Mouse (Mus musculus): ENCODE data around the gene Gid8.

The Gid8 gene

GRCm38 (mm10) chr2:180709923-180710272 lies at the start of gene Gid8, which contains the start of gene Dido1:
TSS of gene Gid8 (plus strand) at chr2:180710117.
TSS of gene Dido1 (minus strand) at chr2:180709999.
- TF ChIP-seq GATA4 (IDR thresholded peaks at IDR 0.05; ENCODE audit: insufficient replicate concordance, low read length), result peak; percentile 8; the same call in 1 of the 2 replicates

- no peak for TF ChIP-seq GATA4 (IDR thresholded peaks at IDR 0.05; ENCODE audit: insufficient replicate concordance, low read length)
Measured at GRCm38 (mm10) chr2:180660521-180660920, 49.4 kb upstream of the Gid8 start.

- no peak for TF ChIP-seq GATA4 (IDR thresholded peaks at IDR 0.05; ENCODE audit: insufficient replicate concordance, low read length)
Measured at GRCm38 (mm10) chr2:180662008-180662407, 47.9 kb upstream of the Gid8 start.

- no peak for TF ChIP-seq GATA4 (IDR thresholded peaks at IDR 0.05; ENCODE audit: insufficient replicate concordance, low read length)
Measured at GRCm38 (mm10) chr2:180676706-180677105, 33.2 kb upstream of the Gid8 start.

GRCm38 (mm10) chr2:180678609-180679140 lies 31.2 kb upstream of the Gid8 start:
- TF ChIP-seq GATA4 (IDR thresholded peaks at IDR 0.05; ENCODE audit: insufficient replicate concordance, low read length), result no peak

- TF ChIP-seq GATA4 (IDR thresholded peaks at IDR 0.05; ENCODE audit: insufficient replicate concordance, low read length), result no peak
Measured at GRCm38 (mm10) chr2:180681225-180681624, 28.7 kb upstream of the Gid8 start.

GRCm38 (mm10) chr2:180683524-180683923 lies 26.4 kb upstream of the Gid8 start:
- TF ChIP-seq GATA4 (IDR thresholded peaks at IDR 0.05; ENCODE audit: insufficient replicate concordance, low read length), result no peak

- TF ChIP-seq GATA4 (IDR thresholded peaks at IDR 0.05; ENCODE audit: insufficient replicate concordance, low read length), result no peak
Measured at GRCm38 (mm10) chr2:180684031-180684430, 25.9 kb upstream of the Gid8 start.

GRCm38 (mm10) chr2:180689841-180690240 lies 20.1 kb upstream of the Gid8 start:
- TF ChIP-seq GATA4 (IDR thresholded peaks at IDR 0.05; ENCODE audit: insufficient replicate concordance, low read length), result no peak

- TF ChIP-seq GATA4 (IDR thresholded peaks at IDR 0.05; ENCODE audit: insufficient replicate concordance, low read length), result no peak
Measured at GRCm38 (mm10) chr2:180692630-180693029, 17.3 kb upstream of the Gid8 start.

GRCm38 (mm10) chr2:180695176-180695575 lies 14.7 kb upstream of the Gid8 start:
- no peak for TF ChIP-seq GATA4 (IDR thresholded peaks at IDR 0.05; ENCODE audit: insufficient replicate concordance, low read length)

- TF ChIP-seq GATA4 (IDR thresholded peaks at IDR 0.05; ENCODE audit: insufficient replicate concordance, low read length), result peak; percentile 33; the same call in 1 of the 2 replicates
Measured at GRCm38 (mm10) chr2:180700457-180700856, 9.5 kb upstream of the Gid8 start.

GRCm38 (mm10) chr2:180701053-180701766 lies 8.7 kb upstream of the Gid8 start:
- no peak for TF ChIP-seq GATA4 (IDR thresholded peaks at IDR 0.05; ENCODE audit: insufficient replicate concordance, low read length)

GRCm38 (mm10) chr2:180701767-180702621 lies 7.9 kb upstream of the Gid8 start:
- no peak for TF ChIP-seq GATA4 (IDR thresholded peaks at IDR 0.05; ENCODE audit: insufficient replicate concordance, low read length)

GRCm38 (mm10) chr2:180702701-180703149 lies 7.2 kb upstream of the Gid8 start:
- TF ChIP-seq GATA4 (IDR thresholded peaks at IDR 0.05; ENCODE audit: insufficient replicate concordance, low read length), result no peak

- no peak for TF ChIP-seq GATA4 (IDR thresholded peaks at IDR 0.05; ENCODE audit: insufficient replicate concordance, low read length)
Measured at GRCm38 (mm10) chr2:180703175-180703574, 6.7 kb upstream of the Gid8 start.

Data from liver, adult (tissue).